Mouse (Mus musculus) kidney, postnatal 14 days (tissue): Measurements from ENCODE around the gene Gm44511.
"Not testable (repeated sequence)": the region's sequence is repeated elsewhere in the genome, so short reads cannot be mapped to it uniquely, and the experiment has no call there.

ENCODE experiments used
- DNase-seq: peaks from one replicate; pipeline ENCODE4 v3.0.0; 2022; ENCODE audit warnings: mixed read lengths

The Gm44511 gene

DNA sequence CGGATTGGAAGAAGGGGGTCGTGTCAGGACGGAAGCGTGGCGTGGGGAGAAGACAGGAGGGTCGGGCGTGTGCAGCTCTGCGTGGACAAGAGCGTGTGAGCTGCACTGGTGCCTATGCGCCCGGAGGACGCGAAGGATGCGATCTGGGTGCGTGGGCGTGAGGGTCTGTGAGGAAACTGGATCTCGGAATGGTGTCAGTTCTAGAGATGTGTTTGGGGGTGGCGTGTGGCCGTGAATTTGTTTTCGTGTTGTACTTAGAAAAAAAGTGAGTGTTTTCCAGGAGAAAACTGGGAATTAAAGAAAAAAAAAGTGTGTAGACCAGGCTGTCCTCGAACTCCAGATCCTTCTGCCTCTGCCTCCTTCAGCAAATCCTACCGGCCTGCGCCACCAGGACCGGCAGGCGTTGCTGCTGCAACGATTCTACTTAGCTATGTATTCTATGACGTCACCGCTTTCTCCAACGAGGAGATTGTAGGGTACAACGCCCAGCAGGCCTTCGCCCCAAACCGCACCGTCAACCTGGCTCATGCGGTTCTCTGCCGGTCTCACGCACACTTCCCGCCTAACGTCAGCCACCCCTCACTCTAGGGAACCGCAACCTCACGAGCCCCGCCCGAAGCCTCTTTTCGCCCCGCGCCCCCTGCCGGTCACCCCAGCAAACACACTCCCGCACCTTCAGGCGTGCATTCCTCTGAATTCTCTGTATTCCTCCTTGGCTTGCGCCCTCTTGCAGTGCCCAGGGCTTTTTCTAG lies 26.8 kb downstream of the Gm44511 start:
- peak; percentile 90 for DNase-seq

DNA sequence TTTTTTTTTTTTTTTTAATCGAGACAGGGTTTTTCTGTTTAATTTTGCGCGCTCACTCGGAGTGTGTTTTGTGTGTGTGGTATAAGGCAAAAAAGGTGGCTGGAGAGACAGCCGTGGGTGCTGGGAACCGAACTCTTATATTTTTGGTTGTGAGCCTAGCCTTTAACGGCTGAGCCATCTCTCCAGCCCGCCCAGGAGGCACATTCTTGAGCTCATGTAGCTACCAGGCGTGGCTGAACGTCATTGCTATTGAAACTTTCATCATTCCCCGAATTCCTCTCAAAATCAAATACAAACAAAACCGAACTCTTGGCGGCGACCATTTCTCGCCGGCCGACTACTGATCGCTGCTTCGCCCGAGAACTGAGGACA lies 27.4 kb downstream of the Gm44511 start:
- peak; percentile 82 for DNase-seq

DNA sequence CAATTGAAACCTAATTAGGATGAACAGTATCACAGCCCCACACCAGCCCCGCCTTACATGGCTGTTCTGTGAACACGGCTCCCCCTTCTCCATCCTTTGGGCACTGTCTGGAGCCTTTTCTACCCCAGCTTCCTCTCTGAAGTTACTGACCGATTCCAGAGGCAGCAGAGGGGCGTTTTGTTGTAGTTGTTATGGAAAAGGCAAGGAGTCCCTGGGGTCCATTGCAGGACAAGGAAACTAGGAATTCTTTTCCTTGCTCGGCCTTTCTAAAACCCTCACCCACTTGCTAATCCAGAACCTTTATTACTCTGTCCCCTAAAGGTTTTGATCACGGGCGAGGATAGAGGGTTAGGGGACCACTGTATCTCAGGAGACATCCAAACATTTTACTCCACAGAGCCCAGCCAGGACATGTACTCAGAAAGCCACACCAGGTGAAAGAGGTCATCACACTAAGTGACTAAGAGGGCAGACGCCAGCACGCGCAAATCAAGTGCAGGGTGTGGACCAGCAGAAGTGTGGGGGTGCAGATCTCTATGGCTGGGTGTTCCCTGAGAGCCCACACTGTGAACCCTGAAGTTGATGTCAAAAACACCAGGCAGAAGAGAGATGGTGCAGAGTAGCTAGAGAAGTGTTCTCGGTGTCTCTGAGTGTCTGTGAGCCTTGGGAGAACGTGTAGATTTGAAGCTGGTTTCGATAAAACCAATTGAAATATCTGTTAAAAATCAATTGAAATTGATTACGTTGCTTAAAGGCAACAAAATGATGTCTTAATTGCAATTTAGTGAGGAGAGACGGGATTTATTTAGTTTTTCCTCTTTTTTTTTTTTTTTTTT lies 28.0 kb downstream of the Gm44511 start:
- peak; percentile 12 for DNase-seq

DNA sequence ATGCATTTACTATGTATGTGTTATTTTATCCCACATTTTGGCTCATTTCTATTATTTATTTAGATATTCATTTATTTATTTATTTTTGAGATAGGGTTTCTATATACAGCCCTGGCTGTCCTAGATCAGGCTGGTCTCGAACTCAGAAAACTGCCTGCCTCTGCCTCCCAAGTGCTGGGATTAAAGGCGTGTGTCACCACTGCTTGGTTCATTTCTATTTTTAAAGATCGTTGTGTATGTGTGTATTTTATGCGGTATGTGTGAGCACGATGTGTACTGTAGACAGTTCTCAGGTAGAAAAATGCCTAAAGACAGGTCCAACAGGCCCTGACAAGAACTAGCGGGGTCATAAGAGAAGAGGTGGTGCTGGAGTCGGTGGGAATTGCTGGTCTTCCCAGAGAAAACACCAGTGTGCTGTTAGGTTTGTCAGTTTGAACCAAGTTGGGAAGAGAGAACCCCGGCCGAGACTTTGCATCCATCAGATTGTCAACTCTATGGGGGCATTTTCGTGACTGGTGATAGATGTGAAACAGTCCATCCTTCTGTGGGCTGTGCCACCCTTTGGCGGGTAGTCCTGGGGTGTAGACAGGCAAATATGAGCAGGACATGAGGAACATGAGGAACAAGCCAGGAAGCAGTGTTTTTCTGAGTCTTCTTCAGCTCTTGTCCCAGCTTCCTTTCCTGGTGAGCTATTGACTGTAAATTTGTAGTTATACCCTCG lies 28.8 kb downstream of the Gm44511 start:
- DNase-seq = no peak

DNA sequence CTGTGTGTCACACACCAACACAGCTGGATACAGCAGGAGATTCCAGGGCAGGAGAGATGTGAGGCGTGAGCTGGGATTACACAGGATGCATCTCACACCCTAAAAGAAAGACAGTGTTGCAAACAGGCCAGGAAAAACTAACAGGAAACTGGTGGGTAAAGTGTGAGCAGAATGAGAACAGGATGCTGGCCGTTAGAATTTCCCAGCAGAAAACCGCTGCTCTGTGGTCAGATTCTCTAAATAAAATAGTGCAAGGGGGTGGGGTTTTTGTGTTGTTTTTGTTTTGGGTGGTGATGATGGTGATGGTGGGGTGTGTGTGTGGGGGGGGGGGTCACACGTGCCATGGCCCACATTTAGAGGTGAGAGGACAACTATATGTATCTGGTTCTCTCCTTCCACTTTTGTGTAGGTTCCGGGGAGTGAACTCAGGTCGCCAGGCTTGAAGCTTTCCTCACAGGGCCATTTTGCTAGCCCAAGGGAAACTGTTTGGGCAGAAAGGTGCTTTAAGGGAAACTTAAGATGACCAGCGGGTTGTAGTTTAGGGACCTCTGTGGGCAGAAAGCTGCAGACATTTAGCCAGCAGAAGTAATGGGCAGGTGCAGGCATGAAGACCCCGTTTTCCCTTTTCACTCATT lies 29.7 kb downstream of the Gm44511 start:
- DNase-seq = no peak

DNA sequence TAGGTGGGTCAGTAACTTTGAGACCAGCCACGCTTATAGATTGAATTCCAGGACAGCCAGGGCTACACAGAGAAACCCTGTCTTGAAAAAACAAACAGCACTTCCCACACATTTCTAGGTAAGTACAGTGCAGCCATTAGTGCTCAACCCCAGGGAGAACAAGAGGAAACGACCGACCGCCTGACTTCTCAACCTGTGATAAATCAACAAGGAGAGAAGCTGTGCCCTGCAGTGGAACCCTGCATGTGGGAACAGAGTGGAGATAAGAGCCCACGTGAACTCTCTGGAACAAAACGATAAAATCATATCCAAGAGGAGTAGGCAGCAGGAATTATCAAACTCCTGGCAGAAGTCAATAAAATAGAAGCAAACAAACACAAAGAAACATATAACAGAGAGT lies 32.4 kb downstream of the Gm44511 start:
- no peak for DNase-seq

DNA sequence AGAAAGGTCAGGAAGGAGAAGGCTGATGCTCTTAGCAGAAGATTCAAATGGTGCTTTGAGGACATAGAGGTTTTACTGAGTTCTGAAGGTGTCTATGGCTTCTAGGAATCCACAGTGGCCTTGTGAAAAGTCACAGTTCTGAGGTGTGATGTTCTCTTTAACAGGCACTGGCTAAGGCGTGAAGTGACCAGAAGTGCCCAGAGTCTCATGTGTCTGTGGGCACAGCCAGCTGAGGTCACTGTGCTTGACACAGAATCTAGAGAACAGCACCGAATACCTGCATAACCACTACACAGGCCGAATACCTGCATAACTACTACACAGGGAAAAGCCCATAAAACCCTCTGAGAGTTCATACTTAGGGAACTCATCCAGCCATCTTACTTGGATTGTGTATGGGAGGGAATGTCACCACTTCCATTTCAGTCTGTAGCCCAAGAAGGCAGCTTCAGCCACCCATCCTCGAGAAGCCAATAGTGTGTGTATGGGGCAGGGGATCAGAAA lies 35.6 kb downstream of the Gm44511 start:
- DNase-seq = not testable (repeated sequence)

DNA sequence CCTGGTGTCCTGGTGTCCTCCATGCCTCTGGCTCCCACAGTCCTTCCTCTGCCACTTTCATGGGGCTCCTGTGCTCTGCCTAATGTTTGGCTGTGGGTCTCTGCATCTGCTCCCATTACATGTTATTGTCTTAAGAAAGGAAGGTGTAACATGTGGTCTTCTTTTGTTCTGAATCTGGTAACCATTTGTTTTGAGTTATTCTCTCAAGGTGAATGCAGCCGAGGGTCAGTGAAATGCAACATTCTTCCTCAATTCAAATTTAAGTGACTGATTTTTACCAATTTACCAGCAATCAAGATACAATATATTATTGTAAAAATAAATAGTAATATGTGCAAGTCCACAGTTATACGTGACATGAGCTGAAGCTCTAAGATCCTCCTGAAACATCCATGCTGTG lies 37.0 kb downstream of the Gm44511 start, which contains the start of gene Klrb1c:
Gene Klrb1c (minus strand): TSS at position 101 of the 400 bp plus-strand sequence.
- no peak for DNase-seq

DNA sequence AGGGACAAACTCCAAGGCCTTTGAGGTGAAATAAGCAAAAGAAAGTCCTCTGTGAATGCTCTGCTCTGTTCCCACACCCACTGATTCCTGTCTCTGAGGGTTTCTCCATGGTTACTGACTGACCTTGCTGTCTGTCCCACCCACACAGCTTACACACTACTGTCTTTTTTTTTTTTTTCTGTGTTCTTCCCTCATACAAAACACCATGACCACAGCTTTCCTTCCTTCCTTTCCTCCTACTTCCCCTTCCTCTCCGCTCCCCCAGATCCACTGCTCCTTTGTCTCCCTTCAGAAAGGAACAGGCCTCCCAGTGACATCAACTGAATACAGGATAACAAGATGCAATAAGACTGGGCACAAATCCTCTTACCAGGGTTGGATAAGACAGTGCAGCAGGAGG lies 37.6 kb downstream of the Gm44511 start:
- no peak for DNase-seq

DNA sequence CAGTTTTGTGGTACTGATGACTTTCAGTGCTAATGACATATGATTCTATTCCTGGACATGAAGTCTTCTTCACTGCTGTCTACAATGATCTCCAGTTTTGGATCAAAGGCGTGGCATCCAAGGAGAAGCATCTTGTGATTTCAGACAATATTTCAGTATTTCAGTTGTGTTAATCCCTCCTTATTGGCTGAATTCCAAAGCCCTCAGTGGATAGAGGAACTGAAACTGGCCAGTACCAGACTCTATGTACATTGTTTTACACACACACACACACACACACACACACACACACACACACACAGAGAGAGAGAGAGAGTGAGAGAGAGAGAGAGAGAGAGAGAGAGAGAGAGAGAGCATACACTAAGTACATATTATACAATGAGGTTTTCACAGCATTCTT lies 39.7 kb downstream of the Gm44511 start:
- DNase-seq = not testable (repeated sequence)

DNA sequence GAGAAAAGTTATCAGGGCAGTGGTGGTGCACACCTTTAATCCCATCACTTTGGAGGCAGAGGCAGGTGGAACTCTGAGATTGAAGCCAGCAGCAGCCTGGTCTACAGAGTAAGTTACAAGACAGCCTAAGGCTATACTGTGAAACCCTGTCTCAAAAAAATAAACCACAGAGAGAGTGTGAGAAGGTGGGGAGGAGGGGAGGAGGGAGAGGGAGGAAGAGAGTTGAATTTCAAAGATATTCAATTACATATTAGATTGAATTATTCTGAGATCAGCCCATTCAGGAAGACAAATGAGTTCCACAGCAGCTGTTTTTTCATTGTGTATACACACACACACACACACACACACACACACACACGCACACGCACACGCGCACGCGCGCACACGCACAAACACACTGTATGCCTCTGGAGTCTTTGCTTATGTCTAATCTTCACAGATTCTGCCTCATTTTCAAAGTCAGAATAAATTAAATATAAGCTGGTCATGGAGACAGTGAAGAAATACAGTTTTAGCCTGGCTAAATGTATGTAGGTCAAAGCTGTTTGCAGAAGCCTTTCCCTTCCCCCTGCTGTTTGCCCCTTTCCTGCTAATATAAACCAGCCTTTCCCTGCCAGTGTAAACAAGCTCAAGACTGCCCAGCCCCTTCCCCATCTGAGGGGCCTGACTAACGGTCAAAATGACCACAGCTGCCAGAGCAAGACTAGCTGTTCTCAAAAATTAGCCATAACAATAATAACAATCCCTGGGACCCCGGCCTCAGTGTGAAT lies 56.4 kb downstream of the Gm44511 start:
- no peak for DNase-seq

DNA sequence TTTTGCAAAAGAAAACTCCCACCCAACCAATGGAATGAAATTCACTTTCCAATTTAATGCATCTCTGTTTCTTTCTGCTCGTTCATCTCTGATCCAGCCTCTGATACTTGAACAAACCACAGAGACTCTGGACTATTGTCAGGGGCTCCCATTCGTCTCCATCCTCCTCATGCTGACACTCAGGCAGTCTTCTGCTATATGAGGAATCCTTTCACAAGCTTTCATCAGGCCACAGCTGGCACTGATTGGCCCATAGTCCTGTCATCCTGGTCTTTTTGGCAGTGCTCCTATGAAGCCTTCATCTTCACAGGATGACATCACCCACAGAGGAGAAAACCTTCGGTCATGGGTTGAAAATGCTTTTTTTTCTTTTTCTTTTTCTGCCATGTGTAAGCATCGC lies 58.1 kb downstream of the Gm44511 start:
- no peak for DNase-seq

DNA sequence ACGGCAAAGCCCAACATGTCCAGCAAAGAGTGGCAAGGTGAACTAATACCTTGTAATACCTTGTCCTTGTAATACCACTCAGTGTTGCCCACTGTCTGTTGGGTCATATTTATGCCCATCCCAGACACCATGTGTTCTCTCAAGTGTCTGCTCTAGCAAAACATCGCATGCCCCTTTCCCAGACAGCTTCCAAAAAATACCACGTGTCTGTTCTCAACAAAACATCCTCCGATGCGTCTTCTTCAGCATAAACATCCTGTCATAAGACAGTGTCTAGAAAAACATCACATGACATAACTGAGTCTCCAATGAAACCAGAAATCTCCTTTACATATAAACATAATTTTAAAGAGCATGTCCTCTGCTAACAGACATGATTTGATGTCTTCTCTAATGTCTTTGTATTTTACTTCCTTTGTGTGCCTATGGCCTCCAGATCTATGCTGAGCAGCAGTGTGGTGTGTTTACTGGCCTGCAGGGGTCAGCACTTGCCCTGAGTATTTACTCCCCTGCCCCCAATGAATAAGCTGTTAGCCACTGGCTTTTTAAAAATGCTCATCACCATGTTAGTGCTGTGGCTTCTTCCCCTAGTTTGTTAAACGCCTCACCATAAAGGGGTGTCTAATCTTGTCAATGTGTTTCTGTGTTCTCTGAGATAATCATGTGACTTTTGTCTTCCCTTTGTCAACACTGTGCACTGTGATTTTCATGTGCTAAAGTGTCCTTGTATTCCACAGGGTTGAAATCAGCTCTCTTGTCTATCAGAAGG lies 59.4 kb downstream of the Gm44511 start:
- peak; percentile 67 for DNase-seq

DNA sequence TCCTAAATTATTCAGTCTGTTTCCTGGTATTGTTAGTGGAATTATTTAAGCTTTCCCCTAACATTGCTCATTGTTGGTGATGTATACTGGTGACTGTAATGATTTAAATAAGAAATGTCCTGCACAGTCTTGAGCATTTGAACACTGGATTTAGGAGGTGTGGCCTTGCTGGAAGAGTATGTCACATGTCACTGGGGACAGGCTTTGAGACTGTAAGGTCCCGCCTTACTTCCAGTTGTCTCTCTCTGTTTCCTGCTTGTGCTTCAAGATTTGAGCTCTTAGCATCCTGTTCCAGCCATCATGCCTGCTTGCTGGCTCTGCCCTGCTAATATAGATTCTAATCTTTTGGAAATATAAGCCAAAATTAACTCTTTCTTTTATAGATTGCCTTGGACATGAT lies 60.9 kb downstream of the Gm44511 start:
- no peak for DNase-seq

DNA sequence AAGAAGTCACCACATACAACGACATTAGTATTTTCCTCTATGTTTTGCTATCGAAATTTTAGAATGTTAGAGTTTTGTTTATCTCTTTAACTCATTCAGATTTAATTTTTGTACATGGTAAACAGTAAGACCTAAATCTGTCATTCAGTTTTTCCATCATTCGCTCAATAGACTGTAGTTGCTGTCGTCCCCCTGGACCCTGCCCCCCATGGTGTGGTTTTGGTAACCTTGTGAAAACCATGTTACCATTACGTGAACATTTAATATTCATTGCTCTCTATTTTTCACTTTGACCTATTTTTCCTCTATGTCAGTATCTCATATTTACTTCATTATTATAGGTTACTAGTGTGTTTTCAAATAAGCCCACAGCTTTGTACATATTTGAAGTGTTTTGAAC lies 61.5 kb downstream of the Gm44511 start:
- no peak for DNase-seq

DNA sequence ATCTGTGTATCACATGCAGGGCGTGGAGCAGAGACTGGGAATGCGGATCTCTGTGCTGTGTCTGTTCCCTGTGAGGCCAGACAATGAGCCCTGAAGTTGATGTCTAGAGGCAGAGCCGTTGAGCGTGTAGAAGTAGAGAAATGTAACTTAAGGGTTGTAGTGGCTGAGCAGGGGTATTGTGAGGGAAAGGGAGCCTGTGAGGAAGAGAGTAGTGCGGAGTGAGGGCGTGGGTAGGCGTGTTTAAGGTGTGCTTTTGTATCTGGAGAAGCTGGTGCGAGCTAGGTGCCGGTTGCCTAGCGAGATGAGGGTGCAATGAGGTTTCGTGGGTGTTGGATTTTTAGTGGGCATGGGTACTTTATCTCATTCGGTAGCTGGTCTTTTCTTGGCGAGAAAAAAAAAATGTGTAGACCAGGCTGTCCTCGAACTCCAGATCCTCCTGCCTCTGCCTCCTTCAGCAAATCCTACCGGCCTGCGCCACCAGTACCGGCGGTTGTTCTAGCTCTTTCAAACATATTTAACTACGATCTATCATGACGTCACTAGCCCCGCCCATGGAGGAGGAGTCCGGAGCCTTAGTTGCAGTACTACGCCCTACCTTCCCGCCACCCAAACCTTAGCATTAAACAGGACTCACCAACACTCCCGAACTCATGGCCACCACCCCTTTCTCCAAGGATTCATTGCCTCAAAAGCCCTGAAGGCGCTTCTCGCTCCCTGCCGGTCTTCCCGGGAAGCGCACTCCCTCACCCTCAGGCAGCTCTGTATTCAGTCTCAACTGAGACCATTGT lies 62.2 kb downstream of the Gm44511 start:
- DNase-seq = peak; percentile 97

DNA sequence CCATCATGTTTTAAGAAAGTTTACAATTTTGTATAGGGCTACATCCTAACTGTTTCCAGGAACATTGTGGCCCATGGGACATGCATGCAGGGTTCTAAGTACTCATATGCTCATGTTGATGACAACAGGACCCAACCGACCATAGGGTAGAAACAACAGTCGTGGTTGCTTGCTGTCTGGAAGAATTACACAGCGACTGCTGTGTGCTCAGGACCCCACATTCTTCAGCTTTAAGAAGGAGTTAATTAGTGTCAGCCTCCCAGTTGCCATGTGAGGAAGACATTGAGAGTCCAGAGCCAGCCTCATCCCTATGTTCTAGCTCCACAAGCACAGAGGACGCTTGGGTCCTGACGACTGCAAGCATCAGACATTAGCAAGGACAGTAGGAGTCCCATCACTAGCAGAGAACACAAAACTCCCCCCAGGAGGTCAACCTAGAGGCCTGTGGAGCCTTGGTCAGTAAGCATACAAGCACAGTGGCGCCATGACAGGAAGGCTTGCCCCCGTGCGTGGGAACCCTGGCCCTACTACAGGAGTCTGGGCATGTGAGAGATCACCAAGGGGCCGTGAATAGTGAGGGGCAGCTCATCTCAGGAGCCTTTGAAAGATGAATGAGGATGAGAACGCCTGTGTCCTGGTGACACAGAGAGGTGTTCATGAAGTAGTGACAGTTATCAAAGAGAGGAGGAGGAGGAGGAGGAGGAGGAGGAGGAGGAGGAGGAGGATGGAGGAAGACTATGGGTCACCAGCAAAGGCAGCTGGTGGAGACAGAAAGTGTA lies 63.0 kb downstream of the Gm44511 start:
- not testable (repeated sequence) for DNase-seq

DNA sequence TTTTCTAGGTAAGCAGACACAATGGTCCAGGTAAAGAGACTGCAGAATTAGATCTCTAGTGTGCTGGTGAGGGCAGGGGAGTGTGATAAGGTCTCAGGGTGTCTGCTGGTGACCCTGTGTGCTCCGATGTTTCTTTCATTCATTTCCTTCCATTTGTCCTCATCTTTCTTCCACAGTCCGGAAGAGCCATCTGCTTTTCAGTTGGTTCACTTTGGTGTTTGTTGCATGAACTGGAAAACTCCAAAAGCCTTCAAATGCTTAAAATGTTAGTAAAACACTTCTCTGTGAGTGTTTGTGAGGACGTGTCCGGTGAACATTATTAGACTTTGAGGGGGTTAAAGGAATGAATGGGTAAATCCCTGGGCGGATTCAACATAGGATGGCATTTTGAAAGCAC lies 65.0 kb downstream of the Gm44511 start:
- DNase-seq = no peak

DNA sequence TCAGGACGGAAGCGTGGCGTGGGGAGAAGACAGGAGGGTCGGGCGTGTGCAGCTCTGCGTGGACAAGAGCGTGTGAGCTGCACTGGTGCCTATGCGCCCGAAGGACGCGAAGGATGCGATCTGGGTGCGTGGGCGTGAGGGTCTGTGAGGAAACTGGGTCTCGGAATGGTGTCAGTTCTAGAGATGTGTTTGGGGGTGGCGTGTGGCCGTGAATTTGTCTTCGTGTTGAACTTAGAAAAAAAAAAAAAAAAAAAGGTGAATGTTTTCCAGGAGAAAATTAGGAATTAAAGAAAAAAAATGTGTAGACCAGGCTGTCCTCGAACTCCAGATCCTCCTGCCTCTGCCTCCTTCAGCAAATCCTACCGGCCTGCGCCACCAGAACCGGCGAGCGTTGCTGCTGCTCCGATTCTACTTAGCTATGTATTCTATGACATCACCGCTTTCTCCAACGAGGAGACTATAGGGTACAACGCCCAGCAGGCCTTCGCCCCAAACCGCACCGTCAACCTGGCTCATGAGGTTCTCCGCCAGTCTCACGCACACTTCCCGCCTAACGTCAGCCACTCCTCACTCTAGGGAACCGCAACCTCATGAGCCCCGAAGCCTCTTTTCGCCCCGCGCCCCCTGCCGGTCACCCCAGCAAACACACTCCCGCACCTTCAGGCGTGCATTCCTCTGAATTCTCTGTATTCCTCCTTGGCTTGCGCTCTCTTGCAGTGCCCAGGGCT lies 65.5 kb downstream of the Gm44511 start:
- peak; percentile 91 for DNase-seq
